Mouse (Mus musculus) thymus, adult 2 months (tissue): ENCODE results near the gene Rbmx2. TPM values are rescaled to one million over a fixed set of nuclear protein-coding genes. Genes with fewer than 3 reads are reported as not detected.

Experiments
- DNase-seq: peaks from one replicate; pipeline ENCODE4 v3.0.0; 2021
- H3K27ac ChIP-seq: fragments of 200-500 bp; 2 replicates; pipeline ENCODE4 v1.5.1; 2012; ENCODE audit warnings: low read length, control low read depth; ENCODE audit not compliant: control insufficient read depth, insufficient read depth
- H3K27me3 ChIP-seq: fragments of 200-500 bp; 2 replicates; pipeline ENCODE4 v1.6.1; 2012; ENCODE audit warnings: mild to moderate bottlenecking, low read length, moderate library complexity, mixed read lengths; ENCODE audit not compliant: control insufficient read depth, insufficient read depth
- H3K36me3 ChIP-seq: fragments of 200-500 bp; 2 replicates; pipeline ENCODE4 v1.6.1; 2012; ENCODE audit warnings: mild to moderate bottlenecking, low read length, moderate library complexity; ENCODE audit not compliant: control insufficient read depth, insufficient read depth
- H3K4me1 ChIP-seq: fragments of 200-500 bp; replicated peaks from 2 replicates; pipeline ENCODE4 v1.6.1; 2012; ENCODE audit warnings: low read length; ENCODE audit not compliant: control insufficient read depth, insufficient read depth
- H3K4me3 ChIP-seq: fragments of 200-500 bp; 2 replicates; pipeline ENCODE4 v1.5.1; 2012; ENCODE audit warnings: mild to moderate bottlenecking, low read length, control low read depth, moderate library complexity; ENCODE audit not compliant: control insufficient read depth, insufficient read depth
- CTCF ChIP-seq: fragments of 200-500 bp; IDR thresholded peaks from 2 replicates; pipeline ENCODE4 v1.5.1; 2012; ENCODE audit warnings: mild to moderate bottlenecking, control low read depth, low read length, moderate library complexity, borderline replicate concordance; ENCODE audit not compliant: control insufficient read depth, poor library complexity, insufficient read depth; ENCODE audit errors: extremely low read depth
- POLR2A ChIP-seq: fragments of 200-500 bp; IDR thresholded peaks from 2 replicates; pipeline ENCODE4 v1.6.1; 2012; ENCODE audit warnings: mild to moderate bottlenecking, low read length, control low read depth, moderate library complexity; ENCODE audit not compliant: control insufficient read depth, poor library complexity, insufficient read depth; ENCODE audit errors: extremely low read depth
- WGBS: fragments of 180-500 bp; shearing (Covaris S2); methylation state at CpG from one replicate; pipeline ENCODE4 v1.1.7; 2018; 5-methylcytosine and 5-hydroxymethylcytosine counted together
- polyA plus RNA-seq: library from polyadenylated mRNA; depleted of rRNA; stranded (reverse); fragments of >200 nt; gene quantifications from 2 replicates; pipeline ENCODE4 v1.2.3, GENCODE M21; 2012; rRNA removed

The Rbmx2 gene
- polyA plus RNA-seq = 3.2 and 3.4 TPM in 2 replicates

DNA sequence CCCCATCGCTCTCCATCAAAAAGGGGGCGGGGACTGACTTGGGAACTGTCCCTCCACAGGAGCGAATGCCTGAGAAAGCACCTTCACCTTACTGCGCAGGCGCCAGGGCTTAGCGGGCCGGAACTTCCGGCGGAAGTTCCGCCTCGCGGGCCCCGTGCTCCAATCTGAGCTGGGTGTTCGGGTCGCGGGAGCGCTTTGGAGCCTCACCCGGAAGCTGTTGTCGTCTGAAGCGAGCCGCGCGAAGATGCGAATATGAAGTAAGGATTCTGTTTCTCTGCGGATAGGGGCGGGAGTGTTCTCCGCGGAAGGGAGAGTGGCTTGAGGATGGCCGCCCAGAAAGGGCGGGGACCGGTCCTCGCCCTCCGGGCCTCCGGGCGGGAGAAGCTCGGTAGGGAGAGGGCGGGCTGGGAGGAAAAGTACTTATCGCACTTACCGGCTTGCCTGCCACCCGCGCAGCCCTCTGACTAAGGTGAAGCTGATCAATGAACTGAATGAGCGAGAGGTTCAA is at the start of gene Rbmx2:
Gene Rbmx2 (plus strand): TSS at position 141 of the 508 bp plus-strand sequence.
- peaks cover 5% of the 10 kb centered on the region for H3K4me1 ChIP-seq
- H3K27ac ChIP-seq = no peak within 1 kb of the TSS

DNA sequence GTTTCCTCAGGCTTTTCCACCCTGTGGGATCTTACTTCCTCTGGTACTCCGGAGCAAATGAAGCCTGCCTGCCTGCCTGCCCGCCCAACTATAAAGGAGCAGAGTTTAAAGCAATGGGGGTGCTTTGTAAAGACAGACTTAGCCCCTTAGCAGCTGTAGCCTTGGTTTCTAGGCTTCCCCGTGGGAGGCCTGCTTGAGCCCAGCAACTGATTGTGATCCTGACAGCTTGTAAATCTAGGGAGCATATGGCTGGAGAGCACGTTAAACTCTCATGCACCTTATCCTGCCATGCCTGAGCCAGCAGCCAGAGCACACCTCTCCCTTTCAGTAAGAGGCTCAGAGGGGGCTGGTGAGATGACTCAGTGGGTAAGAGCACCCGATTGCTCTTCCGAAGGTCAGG is 28.0 kb upstream of the Rbmx2 start:
- WGBS = 80% methylated on average over 6 of the region's 6 CpGs
- no peaks in the 10 kb centered on the region for H3K36me3 ChIP-seq
- no peak overlapping the region for H3K27ac ChIP-seq
- no peaks in the 10 kb centered on the region for H3K4me1 ChIP-seq
- no peak for DNase-seq
- H3K4me3 ChIP-seq = no peak overlapping the region
- TF ChIP-seq POLR2A (no peak), CTCF (no peak)
- H3K27me3 ChIP-seq = no peaks in the 10 kb centered on the region

More for the DNA sequence above, at the start of gene Rbmx2:
- Histone ChIP-seq H3K4me3 (peak within 1 kb of the TSS; percentile 93), H3K36me3 (no peaks in the 10 kb centered on the region), H3K27me3 (no peaks in the 10 kb centered on the region)
- peak; percentile 86 for DNase-seq
- under 1% methylated on average over 40 of the region's 42 CpGs for WGBS
- TF ChIP-seq CTCF (peak; percentile 32; the same call in 1 of the 2 replicates), POLR2A (0 out of 2 replicates have a peak, but pooled peaks have one; percentile 23)

DNA sequence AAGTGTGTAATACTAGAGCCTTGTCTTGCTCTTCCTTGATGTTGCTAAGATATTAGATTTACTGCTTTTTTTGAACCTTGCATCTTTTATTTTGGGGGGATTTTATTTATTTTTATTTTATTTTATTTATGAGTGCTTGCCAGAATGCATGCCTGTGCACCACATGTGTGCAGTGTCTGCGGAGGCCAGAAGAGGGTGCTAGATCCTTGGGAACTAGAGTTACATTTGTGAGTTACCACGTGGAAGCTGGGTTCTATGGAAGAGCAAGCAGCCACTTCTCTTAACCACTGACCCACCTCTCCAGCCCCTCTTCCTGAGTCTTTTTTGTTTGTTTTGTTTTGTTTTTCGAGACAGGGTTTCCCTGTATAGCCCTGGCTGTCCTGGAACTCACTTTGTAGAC is 25.2 kb upstream of the Rbmx2 start:
- Histone ChIP-seq H3K4me3 (no peak overlapping the region), H3K4me1 (no peaks in the 10 kb centered on the region), H3K27ac (no peak overlapping the region), H3K36me3 (no peaks in the 10 kb centered on the region), H3K27me3 (no peaks in the 10 kb centered on the region)
- TF ChIP-seq CTCF (no peak), POLR2A (no peak)
- 82% methylated on average over 3 of the region's 3 CpGs for WGBS
- no peak for DNase-seq

DNA sequence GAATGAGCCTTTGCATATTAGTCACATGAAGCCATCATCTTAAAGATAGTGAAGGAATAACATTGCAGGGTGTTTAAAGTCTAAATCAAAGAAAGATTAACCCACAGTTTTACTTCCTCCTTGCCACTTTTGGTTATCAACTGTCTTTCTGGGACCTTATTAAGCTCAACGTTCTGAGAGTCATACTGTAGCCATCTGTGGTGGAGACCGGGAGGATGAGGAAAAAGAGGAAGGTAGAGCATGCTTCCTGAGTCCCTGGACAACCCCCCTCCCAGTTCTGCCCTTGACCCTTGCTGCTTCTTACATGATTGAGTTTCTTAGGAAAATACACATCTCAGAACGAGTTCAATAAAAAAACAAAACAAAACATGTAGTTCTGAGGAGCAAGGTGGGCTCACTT is 23.1 kb upstream of the Rbmx2 start:
- Histone ChIP-seq H3K27ac (no peak overlapping the region), H3K36me3 (no peaks in the 10 kb centered on the region), H3K27me3 (no peaks in the 10 kb centered on the region), H3K4me1 (no peaks in the 10 kb centered on the region), H3K4me3 (no peak overlapping the region)
- no peak for DNase-seq
- no peak for TF ChIP-seq POLR2A
- TF ChIP-seq CTCF = no peak
- 10% methylated on average over 3 of the region's 3 CpGs for WGBS

DNA sequence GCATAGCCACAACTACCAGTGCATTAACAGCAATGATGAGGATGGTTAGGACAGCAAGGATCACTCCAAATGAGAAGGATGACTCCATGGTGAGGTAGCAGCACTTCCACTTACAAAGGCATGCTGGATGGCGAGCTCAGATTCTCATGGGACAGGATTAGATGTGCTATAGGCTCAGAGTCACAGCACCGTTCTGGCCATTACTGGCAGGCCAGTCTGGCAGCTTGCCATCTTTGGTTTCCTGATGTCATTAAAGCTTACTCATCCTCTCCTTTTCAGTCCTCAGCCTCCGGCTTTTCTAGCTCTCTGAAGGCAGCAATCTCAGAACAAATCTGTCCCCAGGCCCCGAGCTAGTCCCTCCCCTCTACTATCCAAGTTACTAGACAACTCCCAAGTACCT is 20.6 kb upstream of the Rbmx2 start, which contains the start of gene Gpr119:
Gene Gpr119 (minus strand): TSS at position 308 of the 400 bp plus-strand sequence.
- no peak within 1 kb of the TSS for H3K4me3 ChIP-seq
- H3K27ac ChIP-seq = no peak within 1 kb of the TSS
- DNase-seq = no peak
- TF ChIP-seq CTCF = no peak
- no peak for TF ChIP-seq POLR2A
- H3K27me3 ChIP-seq = no peaks in the 10 kb centered on the region
- WGBS = 38% methylated on average over 4 of the region's 4 CpGs
- H3K4me1 ChIP-seq = no peaks in the 10 kb centered on the region
- H3K36me3 ChIP-seq = no peaks in the 10 kb centered on the region

DNA sequence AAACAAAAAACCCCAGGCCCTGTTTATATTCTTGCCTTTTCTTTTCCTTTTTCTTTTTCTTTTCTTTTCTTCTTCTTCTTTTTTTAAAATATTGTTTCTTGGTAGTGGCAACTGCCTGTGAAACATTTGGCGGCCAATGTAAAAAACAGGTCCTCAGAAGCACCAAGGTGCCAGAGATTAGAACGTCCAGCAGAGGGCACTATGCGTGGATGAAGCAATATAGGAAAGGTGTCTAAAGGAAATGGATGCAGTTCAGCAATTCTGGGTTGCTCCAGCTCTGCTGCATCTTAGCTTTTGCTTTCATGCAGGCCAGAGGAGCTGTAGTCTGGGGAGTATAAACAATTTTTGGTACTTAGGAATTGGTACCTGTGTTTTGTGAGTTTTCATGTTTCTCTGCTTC is 11.4 kb upstream of the Rbmx2 start:
- Histone ChIP-seq H3K4me1 (no peaks in the 10 kb centered on the region), H3K27ac (no peak overlapping the region), H3K36me3 (no peaks in the 10 kb centered on the region), H3K27me3 (no peaks in the 10 kb centered on the region), H3K4me3 (no peak overlapping the region)
- 14% methylated on average over 3 of the region's 3 CpGs for WGBS
- DNase-seq = peak; percentile 35
- TF ChIP-seq CTCF = no peak
- no peak for TF ChIP-seq POLR2A

DNA sequence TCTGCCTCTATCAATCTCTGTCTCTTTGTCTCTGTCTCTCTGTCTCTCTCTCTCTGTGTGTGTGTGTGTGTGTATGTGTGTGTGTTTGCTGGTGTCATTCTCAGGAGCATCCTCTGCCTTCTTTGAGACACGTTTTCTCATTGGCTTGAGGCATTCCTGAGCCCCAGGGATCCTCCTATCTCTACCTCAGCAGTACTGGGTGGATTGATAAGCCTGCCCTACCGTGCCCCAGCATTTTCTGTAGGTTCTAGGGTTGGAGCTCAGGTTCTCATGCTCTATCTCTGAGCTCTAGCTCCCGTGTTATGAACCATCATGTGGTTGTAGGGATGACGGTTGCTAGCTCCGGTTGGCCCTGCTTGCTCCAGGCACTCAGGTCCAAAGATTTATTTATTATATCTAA is 10.9 kb upstream of the Rbmx2 start:
- no peak for TF ChIP-seq CTCF
- no peak for TF ChIP-seq POLR2A
- Histone ChIP-seq H3K36me3 (no peaks in the 10 kb centered on the region), H3K27me3 (no peaks in the 10 kb centered on the region), H3K27ac (no peak overlapping the region), H3K4me1 (no peaks in the 10 kb centered on the region), H3K4me3 (no peak overlapping the region)
- WGBS = 89% methylated on average over 5 of the region's 5 CpGs
- no peak for DNase-seq
